Mouse (Mus musculus) left cerebral cortex, postnatal 14 days (tissue): Measurements from ENCODE around the gene Gpr155. TPM values are rescaled to one million over a fixed set of nuclear protein-coding genes. Genes with fewer than 3 reads are reported as not detected.

Experiments
- total RNA-seq, 2 experiments: library from RNA; stranded (reverse); gene quantifications; 2 replicates each; pipeline ENCODE4 v1.2.3; 2021

Gene Gpr155
- total RNA-seq, 2 experiments from 2014 or later = 31.3 to 37.2 TPM

Other genes starting within 250 kb of the Gpr155 start
- 100 to 1,000 TPM; 113 to 120 TPM for gene Ola1, start 167.6 kb downstream of the Gpr155 start, total RNA-seq
- gene Sp9, start 114.6 kb downstream of the Gpr155 start, total RNA-seq = 1 to 10 TPM; 3.4 to 3.8 TPM
- 10 to 100 TPM; 13.6 to 14.4 TPM for gene Scrn3, start 74.0 kb downstream of the Gpr155 start, total RNA-seq
- gene Cir1, start 73.9 kb downstream of the Gpr155 start, total RNA-seq = 10 to 100 TPM; 23.0 to 23.6 TPM
- gene Wipf1, start 143.2 kb upstream of the Gpr155 start, total RNA-seq = 1 to 10 TPM; 8.2 to 8.5 TPM
- gene Chrna1, start 193.8 kb upstream of the Gpr155 start, total RNA-seq = under 1 TPM; 0.07 to 0.19 TPM